Mouse (Mus musculus) left cerebral cortex, adult 18-20 months (tissue): ENCODE results near the gene Apbb2. TPM values are rescaled to one million over a fixed set of nuclear protein-coding genes. Genes with fewer than 3 reads are reported as not detected.
"Not testable (repeated sequence)": the region's sequence is repeated elsewhere in the genome, so short reads cannot be mapped to it uniquely, and the experiment has no call there.

Source experiments
- DNase-seq, 2 experiments: peaks; one replicate each; pipeline ENCODE4 v3.0.0; 2021 to 2022; ENCODE audit warnings: low spot score in 2 of 2, mixed read lengths in 1 of 2
- total RNA-seq, 2 experiments: library from RNA; stranded (reverse); gene quantifications; 2 replicates each; pipeline ENCODE4 v1.2.3; 2021

The Apbb2 gene
- total RNA-seq, 2 experiments from 2014 or later, result 58.6 to 65.9 TPM

- DNase-seq, result no peak
Observed at GRCm38 (mm10) chr5:66304300-66305067, 314.1 kb downstream of the Apbb2 start.

GRCm38 (mm10) chr5:66302873-66303272 is 315.7 kb downstream of the Apbb2 start:
- peak; percentile 39 to 64 for DNase-seq

- DNase-seq, result no peak
Observed at GRCm38 (mm10) chr5:66302085-66302815, 316.3 kb downstream of the Apbb2 start.

- DNase-seq, result no peak
Observed at GRCm38 (mm10) chr5:66300576-66300975, 318.0 kb downstream of the Apbb2 start.

- no peak for DNase-seq
Observed at GRCm38 (mm10) chr5:66298856-66299255, 319.7 kb downstream of the Apbb2 start.

GRCm38 (mm10) chr5:66296116-66296515 is 322.5 kb downstream of the Apbb2 start:
- DNase-seq, result no peak

- no peak for DNase-seq
Observed at GRCm38 (mm10) chr5:66294952-66295351, 323.6 kb downstream of the Apbb2 start.

GRCm38 (mm10) chr5:66294106-66294625 is 324.4 kb downstream of the Apbb2 start:
- DNase-seq, result no peak

GRCm38 (mm10) chr5:66280742-66281141 is 337.8 kb downstream of the Apbb2 start:
- DNase-seq, result no peak

GRCm38 (mm10) chr5:66279650-66280049 is 338.9 kb downstream of the Apbb2 start:
- no peak for DNase-seq

GRCm38 (mm10) chr5:66274417-66274816 is 344.2 kb downstream of the Apbb2 start:
- no peak for DNase-seq

GRCm38 (mm10) chr5:66271141-66271540 is 347.4 kb downstream of the Apbb2 start:
- no peak for DNase-seq

GRCm38 (mm10) chr5:66269616-66270015 is 349.0 kb downstream of the Apbb2 start:
- no peak for DNase-seq

- peak; percentile 20 to 46 for DNase-seq
Observed at GRCm38 (mm10) chr5:66263398-66263797, 355.2 kb downstream of the Apbb2 start.

GRCm38 (mm10) chr5:66262475-66262874 is 356.1 kb downstream of the Apbb2 start:
- DNase-seq, result no peak

- DNase-seq, result peak; percentile 79 to 85
Observed at GRCm38 (mm10) chr5:66259756-66260448, 358.7 kb downstream of the Apbb2 start, which contains the start of gene Nsun7. TSS of gene Nsun7 (plus strand) at chr5:66259897.

- not testable (repeated sequence) for DNase-seq
Observed at GRCm38 (mm10) chr5:66259431-66259755, 359.2 kb downstream of the Apbb2 start.

- DNase-seq, result no peak
Observed at GRCm38 (mm10) chr5:66259000-66259399, 359.6 kb downstream of the Apbb2 start.

- no peak for DNase-seq
Observed at GRCm38 (mm10) chr5:66255044-66255443, 363.5 kb downstream of the Apbb2 start.

GRCm38 (mm10) chr5:66253219-66253618 is 365.4 kb downstream of the Apbb2 start:
- DNase-seq, result no peak
